Mouse (Mus musculus) midbrain, embryonic 13.5 days (tissue): ENCODE measurements around the gene Tnfsf13b. TPM values are rescaled to one million over a fixed set of nuclear protein-coding genes. Genes with fewer than 3 reads are reported as not detected.
A peak's percentile ranks its signal among the peaks of the same experiment; 100 is the strongest.

ENCODE experiments used
- ATAC-seq: fragments of 200-750 bp; cut with Nextera tagmentation; 2 replicates; pipeline ENCODE4 v1.8.0; 2017; ENCODE audit warnings: mild to moderate bottlenecking, moderate TSS enrichment, moderate library complexity
- H3K27ac ChIP-seq: fragments of 300-500 bp; sonication (generic); 2 replicates; pipeline ENCODE4 v1.5.1; 2015; ENCODE audit warnings: inconsistent platforms, mild to moderate bottlenecking, moderate library complexity
- H3K27me3 ChIP-seq: fragments of 300-500 bp; sonication (generic); 2 replicates; pipeline ENCODE4 v1.6.1; 2015; ENCODE audit warnings: mild to moderate bottlenecking, inconsistent platforms
- H3K36me3 ChIP-seq: fragments of 300-500 bp; sonication (generic); 2 replicates; pipeline ENCODE4 v1.6.1; 2015; ENCODE audit warnings: mild to moderate bottlenecking, inconsistent platforms
- H3K4me1 ChIP-seq: fragments of 300-500 bp; sonication (generic); replicated peaks from 2 replicates; pipeline ENCODE4 v1.6.1; 2015; ENCODE audit warnings: inconsistent platforms
- H3K4me2 ChIP-seq: fragments of 300-500 bp; sonication (generic); replicated peaks from 2 replicates; pipeline ENCODE4 v1.6.1; 2015; ENCODE audit warnings: moderate library complexity, mild to moderate bottlenecking, inconsistent platforms
- H3K4me3 ChIP-seq: fragments of 300-500 bp; sonication (generic); replicated peaks from 2 replicates; pipeline ENCODE4 v1.5.1; 2015; ENCODE audit warnings: mild to moderate bottlenecking, inconsistent platforms
- H3K9ac ChIP-seq: fragments of 300-500 bp; sonication (generic); replicated peaks from 2 replicates; pipeline ENCODE4 v1.6.1; 2015; ENCODE audit warnings: mild to moderate bottlenecking, inconsistent platforms
- H3K9me3 ChIP-seq: fragments of 300-500 bp; sonication (generic); 2 replicates; pipeline ENCODE4 v1.6.1; 2016; ENCODE audit warnings: mild to moderate bottlenecking, inconsistent platforms
- WGBS: fragments of 180-500 bp; shearing (Covaris S2); methylation state at CpG from one replicate; pipeline ENCODE4 v1.1.7; 2015; 5-methylcytosine and 5-hydroxymethylcytosine counted together
- polyA plus RNA-seq: library from polyadenylated mRNA; unstranded; fragments of >200 nt; fragmentation: Nextera tagmentation; extraction: Ambion mirVana; gene quantifications from 2 replicates; pipeline ENCODE4 v1.2.1, GENCODE M21; 2015

Tnfsf13b gene
- polyA plus RNA-seq, 1 experiment from 2014 or later: 0.32 TPM

- Histone ChIP-seq H3K27ac (no peak overlapping the region), H3K27me3 (no peaks in the 10 kb centered on the region), H3K9me3 (no peaks in the 10 kb centered on the region), H3K4me3 (no peak overlapping the region), H3K4me2 (no peak overlapping the region), H3K36me3 (no peaks in the 10 kb centered on the region), H3K9ac (no peak overlapping the region), H3K4me1 (peaks cover 9% of the 10 kb centered on the region)
- WGBS: 18% methylated on average over 3 of the region's 3 CpGs
- ATAC-seq: peak; percentile 78
Measured at GRCm38 (mm10) chr8:10053571-10053990, 47.3 kb downstream of the Tnfsf13b start.

- ATAC-seq: no peak
- 22% methylated on average over 1 of the region's 1 CpGs for WGBS
- no peak overlapping the region for H3K4me3 ChIP-seq
Measured at GRCm38 (mm10) chr8:10061001-10061400, 54.7 kb downstream of the Tnfsf13b start.

GRCm38 (mm10) chr8:10066906-10067305, 60.6 kb downstream of the Tnfsf13b start:
- Histone ChIP-seq H3K4me2 (no peak overlapping the region), H3K27me3 (no peaks in the 10 kb centered on the region), H3K4me3 (no peak overlapping the region), H3K4me1 (no peaks in the 10 kb centered on the region), H3K36me3 (no peaks in the 10 kb centered on the region), H3K27ac (no peak overlapping the region), H3K9ac (no peak overlapping the region), H3K9me3 (no peaks in the 10 kb centered on the region)
- WGBS: 87% methylated on average over 11 of the region's 11 CpGs
- no peak for ATAC-seq

More at GRCm38 (mm10) chr8:10061001-10061400, 54.7 kb downstream of the Tnfsf13b start:
- H3K27ac ChIP-seq: no peak overlapping the region
- H3K9ac ChIP-seq: no peak overlapping the region
- H3K4me1 ChIP-seq: no peaks in the 10 kb centered on the region
- H3K9me3 ChIP-seq: no peaks in the 10 kb centered on the region
- no peaks in the 10 kb centered on the region for H3K27me3 ChIP-seq
- H3K4me2 ChIP-seq: no peak overlapping the region
- H3K36me3 ChIP-seq: no peaks in the 10 kb centered on the region

- no peaks in the 10 kb centered on the region for H3K27me3 ChIP-seq
- no peak overlapping the region for H3K4me3 ChIP-seq
- no peak overlapping the region for H3K27ac ChIP-seq
- ATAC-seq: no peak
- WGBS: 83% methylated on average over 7 of the region's 7 CpGs
- H3K4me1 ChIP-seq: no peaks in the 10 kb centered on the region
- no peaks in the 10 kb centered on the region for H3K9me3 ChIP-seq
- no peak overlapping the region for H3K9ac ChIP-seq
- H3K4me2 ChIP-seq: no peak overlapping the region
- H3K36me3 ChIP-seq: no peaks in the 10 kb centered on the region
Measured at GRCm38 (mm10) chr8:10067775-10068174, 61.5 kb downstream of the Tnfsf13b start.

GRCm38 (mm10) chr8:10072347-10072746, 66.1 kb downstream of the Tnfsf13b start:
- Histone ChIP-seq H3K4me2 (no peak overlapping the region), H3K4me3 (no peak overlapping the region), H3K4me1 (no peaks in the 10 kb centered on the region), H3K9ac (no peak overlapping the region), H3K27ac (no peak overlapping the region), H3K36me3 (no peaks in the 10 kb centered on the region), H3K9me3 (no peaks in the 10 kb centered on the region), H3K27me3 (no peaks in the 10 kb centered on the region)
- ATAC-seq: no peak
- WGBS: 97% methylated on average over 2 of the region's 2 CpGs

Other genes with a start within 250 kb of the Tnfsf13b start
- gene Fam155a, start 235.3 kb upstream of the Tnfsf13b start, polyA plus RNA-seq: 21.2 and 21.9 TPM in 2 replicates
- not detected in 2 replicates for gene Gm10217, start 142.2 kb upstream of the Tnfsf13b start, polyA plus RNA-seq
- 11.4 and 13.6 TPM in 2 replicates for gene Lig4, start 28.8 kb upstream of the Tnfsf13b start, polyA plus RNA-seq
- gene Abhd13, start 28.8 kb upstream of the Tnfsf13b start, polyA plus RNA-seq: 13.8 and 14.4 TPM in 2 replicates
- 4.0 and 5.2 TPM in 2 replicates for gene Myo16, start 147.4 kb downstream of the Tnfsf13b start, polyA plus RNA-seq